Mouse (Mus musculus) forebrain, embryonic 13.5 days (tissue): Measurements from ENCODE around the gene Tmem37. TPM values are rescaled to one million over a fixed set of nuclear protein-coding genes. Genes with fewer than 3 reads are reported as not detected.

Experiments
- ATAC-seq: fragments of 200-750 bp; cut with Nextera tagmentation; 2 replicates; pipeline ENCODE4 v1.8.0; 2017
- H3K27ac ChIP-seq: fragments of 300-500 bp; sonication (generic); 2 replicates; pipeline ENCODE4 v1.5.1; 2015; ENCODE audit warnings: inconsistent platforms, mild to moderate bottlenecking, moderate library complexity
- H3K27me3 ChIP-seq: fragments of 300-500 bp; sonication (generic); 2 replicates; pipeline ENCODE4 v1.6.1; 2015; ENCODE audit warnings: mild to moderate bottlenecking, inconsistent platforms
- H3K36me3 ChIP-seq: fragments of 300-500 bp; sonication (generic); 2 replicates; pipeline ENCODE4 v1.6.1; 2015; ENCODE audit warnings: mild to moderate bottlenecking, inconsistent platforms; ENCODE audit not compliant: poor library complexity, severe bottlenecking
- H3K4me1 ChIP-seq: fragments of 300-500 bp; sonication (generic); 2 replicates; pipeline ENCODE4 v1.6.1; 2015; ENCODE audit warnings: inconsistent platforms
- H3K4me2 ChIP-seq: fragments of 300-500 bp; sonication (generic); 2 replicates; pipeline ENCODE4 v1.6.1; 2015; ENCODE audit warnings: inconsistent platforms, mild to moderate bottlenecking, moderate library complexity
- H3K4me3 ChIP-seq: fragments of 300-500 bp; sonication (generic); 2 replicates; pipeline ENCODE4 v1.5.1; 2015; ENCODE audit warnings: mild to moderate bottlenecking, inconsistent platforms
- H3K9ac ChIP-seq: fragments of 300-500 bp; sonication (generic); 2 replicates; pipeline ENCODE4 v1.6.1; 2015; ENCODE audit warnings: mild to moderate bottlenecking, inconsistent platforms
- H3K9me3 ChIP-seq: fragments of 300-500 bp; sonication (generic); replicated peaks from 2 replicates; pipeline ENCODE4 v1.6.1; 2016; ENCODE audit warnings: inconsistent platforms
- WGBS: fragments of 180-500 bp; shearing (Covaris S2); methylation state at CpG from one replicate; pipeline ENCODE4 v1.1.7; 2015; 5-methylcytosine and 5-hydroxymethylcytosine counted together
- polyA plus RNA-seq: library from polyadenylated mRNA; unstranded; fragments of >200 nt; fragmentation: Nextera tagmentation; extraction: Ambion mirVana; gene quantifications from 2 replicates; pipeline ENCODE4 v1.2.1, GENCODE M21; 2015

The Tmem37 gene
- 4.0 and 4.3 TPM in 2 replicates for polyA plus RNA-seq

DNA sequence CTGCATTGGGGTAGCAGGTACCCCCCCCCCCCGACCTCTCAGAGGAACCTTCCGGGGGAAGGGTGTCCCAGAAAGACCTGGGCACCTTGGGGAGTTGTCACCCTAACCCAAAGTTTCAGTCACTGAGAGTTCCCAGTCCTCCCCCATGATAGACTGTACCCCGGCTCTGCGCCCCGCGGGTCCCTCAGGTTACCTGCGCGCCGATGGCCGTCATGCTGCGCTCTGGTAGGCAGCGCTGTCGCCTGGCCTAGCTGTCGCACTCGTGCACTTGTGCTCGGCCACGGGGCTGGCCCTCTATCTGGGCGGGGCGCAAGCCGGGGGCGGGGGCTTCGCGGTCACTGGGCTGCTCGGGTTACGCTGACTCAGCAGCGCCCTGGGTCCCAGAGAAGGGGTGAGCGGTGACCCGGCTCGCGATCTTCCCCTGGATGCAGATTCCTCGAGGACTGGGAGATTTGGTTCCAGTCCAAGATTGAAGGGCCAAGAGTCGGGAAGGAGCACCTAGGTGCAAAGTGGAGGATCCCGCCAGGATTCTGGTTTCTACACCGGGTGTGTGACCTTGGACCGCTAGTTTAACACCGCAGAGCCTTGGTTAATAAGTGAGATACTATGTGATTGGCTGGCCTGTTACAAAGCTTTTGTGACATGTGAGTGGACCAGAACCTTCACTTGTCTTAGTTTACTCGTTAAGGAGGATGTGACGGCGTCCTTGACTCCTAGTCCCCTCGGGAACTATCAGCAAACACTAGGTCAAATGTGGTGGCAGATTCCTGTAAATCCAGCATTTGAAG, at the start of gene Tmem37:
Tmem37 (minus strand) TSS at position 556 of the 788 bp plus-strand sequence.
- H3K4me3 ChIP-seq = peak within 1 kb of the TSS; percentile 36
- peaks cover 41% of the 10 kb centered on the region for H3K27me3 ChIP-seq
- H3K9me3 ChIP-seq = no peaks in the 10 kb centered on the region
- H3K27ac ChIP-seq = no peak within 1 kb of the TSS
- H3K4me2 ChIP-seq = peak within 1 kb of the TSS; percentile 78
- H3K4me1 ChIP-seq = peaks cover 28% of the 10 kb centered on the region
- H3K9ac ChIP-seq = peak within 1 kb of the TSS; percentile 45
- H3K36me3 ChIP-seq = no peaks in the 10 kb centered on the region
- WGBS = 2% methylated on average over 38 of the region's 40 CpGs
- ATAC-seq = peak; percentile 72

DNA sequence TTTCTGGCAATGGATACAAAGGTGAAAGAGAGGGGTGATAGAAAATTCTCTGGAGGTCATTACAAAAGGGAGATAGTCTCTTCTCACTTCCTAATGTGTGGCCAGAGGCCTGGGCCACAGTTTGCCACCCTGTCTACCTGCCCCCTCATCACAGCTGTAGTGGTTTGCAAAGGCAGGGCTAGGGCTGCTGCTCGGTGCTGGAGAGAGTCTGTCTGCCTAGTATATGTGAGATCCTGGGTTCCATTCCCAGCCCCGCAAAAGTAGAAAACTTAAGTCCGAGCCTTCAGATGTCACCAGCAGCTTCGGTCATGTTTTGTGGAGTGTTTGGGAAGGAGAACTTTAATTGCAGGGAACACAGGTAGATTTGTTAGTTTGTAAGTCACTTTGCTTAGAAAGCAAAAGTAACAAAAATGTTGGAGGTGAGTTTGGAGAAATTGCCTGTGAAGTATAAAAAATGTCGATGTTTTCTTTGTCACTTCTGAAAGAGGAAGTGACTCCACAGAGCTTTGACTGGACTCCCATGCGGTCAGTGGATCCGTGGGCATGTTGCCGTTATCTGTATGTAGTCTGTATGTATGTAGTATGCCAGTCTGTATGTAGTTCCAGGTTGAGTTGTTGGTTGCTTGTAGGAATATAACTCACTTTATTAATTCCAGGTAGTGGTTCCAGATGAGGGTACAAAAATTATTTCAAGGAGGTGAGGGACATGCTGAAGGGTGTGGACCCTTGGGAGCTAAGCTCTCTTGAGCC, 48.9 kb upstream of the Tmem37 start:
- no peaks in the 10 kb centered on the region for H3K9me3 ChIP-seq
- 95% methylated on average over 8 of the region's 8 CpGs for WGBS
- H3K9ac ChIP-seq = no peak overlapping the region
- no peak overlapping the region for H3K4me2 ChIP-seq
- H3K27ac ChIP-seq = no peak overlapping the region
- peaks cover 45% of the 10 kb centered on the region for H3K4me1 ChIP-seq
- 0 out of 2 replicates have a peak, but pooled peaks cover 7% of the 10 kb centered on the region for H3K36me3 ChIP-seq
- H3K4me3 ChIP-seq = no peak overlapping the region
- no peak for ATAC-seq
- H3K27me3 ChIP-seq = no peaks in the 10 kb centered on the region

DNA sequence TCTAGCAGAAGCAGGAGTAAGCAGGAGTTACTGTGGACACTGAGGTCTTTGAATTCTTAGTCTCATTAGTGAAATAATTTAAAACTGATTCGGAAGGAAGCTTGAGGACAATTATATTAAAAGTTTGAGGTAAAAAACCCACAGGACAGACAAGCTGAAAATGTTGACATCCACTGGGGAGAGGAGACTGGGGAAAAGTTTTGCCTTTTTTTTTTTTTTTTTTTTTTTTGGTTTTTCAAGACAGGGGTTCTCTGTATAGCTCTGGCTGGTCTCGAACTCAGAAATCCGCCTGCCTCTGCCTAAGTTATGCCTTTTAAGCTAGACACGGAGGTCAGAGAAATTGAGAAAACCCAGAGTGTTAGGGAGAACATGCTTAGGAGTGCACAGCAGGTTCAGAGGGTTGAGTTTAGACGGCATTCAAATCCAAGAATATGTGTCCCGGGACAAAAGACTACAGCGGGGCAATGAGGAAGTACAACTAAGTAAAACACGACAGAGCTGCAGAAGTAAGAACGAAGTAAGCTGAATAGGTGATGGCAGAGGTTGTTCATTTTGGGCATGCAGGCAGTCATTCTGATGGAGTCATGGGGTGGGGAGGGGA, 48.2 kb upstream of the Tmem37 start:
- H3K9me3 ChIP-seq = no peaks in the 10 kb centered on the region
- peak overlapping the region; percentile 82 for H3K4me2 ChIP-seq
- no peaks in the 10 kb centered on the region for H3K27me3 ChIP-seq
- H3K36me3 ChIP-seq = 0 out of 2 replicates have a peak, but pooled peaks cover 12% of the 10 kb centered on the region
- 87% methylated on average over 9 of the region's 9 CpGs for WGBS
- peaks cover 51% of the 10 kb centered on the region for H3K4me1 ChIP-seq
- ATAC-seq = no peak
- peak overlapping the region; percentile 69 for H3K4me3 ChIP-seq
- peak overlapping the region; percentile 65 for H3K9ac ChIP-seq
- peak overlapping the region; percentile 87; the same call in 1 of the 2 replicates for H3K27ac ChIP-seq

DNA sequence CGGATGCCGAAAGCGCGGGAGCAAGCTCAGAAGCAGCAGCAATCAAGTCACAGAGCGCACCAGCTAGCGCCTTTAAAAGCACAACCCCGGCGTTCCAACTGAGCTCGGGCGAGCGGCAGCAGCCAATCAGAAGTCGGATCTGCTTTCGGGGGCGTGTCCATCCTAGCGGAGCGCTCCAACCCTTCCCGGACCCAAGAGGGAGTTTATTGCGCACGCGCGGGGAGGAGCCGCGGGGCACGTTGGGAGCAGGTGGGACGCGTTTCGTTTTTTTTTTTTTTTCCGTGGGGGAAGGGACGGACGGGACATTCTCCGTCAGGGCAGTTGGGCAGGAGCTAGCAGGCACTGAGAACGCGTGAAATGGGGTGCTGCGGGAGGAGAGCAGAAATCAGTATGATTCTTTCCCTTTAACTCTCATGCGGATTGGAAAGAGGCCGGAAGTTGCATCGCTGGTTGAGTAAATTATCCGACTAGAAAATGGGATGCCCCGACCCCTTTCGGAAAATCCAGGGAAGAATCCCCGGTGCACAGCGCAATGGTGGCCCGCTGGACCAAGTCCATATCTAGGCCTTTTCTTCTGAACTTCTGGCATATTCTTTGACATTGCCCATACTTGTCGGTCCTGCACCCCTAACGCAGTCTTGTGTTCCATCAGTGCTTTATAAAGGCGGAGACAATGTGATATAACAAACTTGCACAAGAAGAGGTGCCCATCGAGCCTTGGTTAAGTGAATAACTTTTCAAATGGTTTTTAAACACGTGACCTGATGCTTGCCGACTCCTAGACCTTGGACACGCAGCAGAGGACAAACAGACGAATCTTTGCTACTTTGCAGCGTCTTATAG, 47.3 kb upstream of the Tmem37 start, which contains the start of the genes Dbi and 3110009E18Rik:
Dbi (minus strand) TSS at position 110 of the 843 bp plus-strand sequence.
3110009E18Rik (plus strand) TSS at position 219 of the 843 bp plus-strand sequence.
- no peaks in the 10 kb centered on the region for H3K9me3 ChIP-seq
- H3K4me2 ChIP-seq = peak within 1 kb of the TSS; percentile 82
- peaks cover 15% of the 10 kb centered on the region for H3K36me3 ChIP-seq
- peak within 1 kb of the TSS; percentile 90 for H3K27ac ChIP-seq
- H3K4me1 ChIP-seq = peaks cover 56% of the 10 kb centered on the region
- H3K9ac ChIP-seq = peak within 1 kb of the TSS; percentile 78
- no peaks in the 10 kb centered on the region for H3K27me3 ChIP-seq
- peak within 1 kb of the TSS; percentile 69 for H3K4me3 ChIP-seq
- peak; percentile 96 for ATAC-seq
- WGBS = 2% methylated on average over 52 of the region's 52 CpGs

DNA sequence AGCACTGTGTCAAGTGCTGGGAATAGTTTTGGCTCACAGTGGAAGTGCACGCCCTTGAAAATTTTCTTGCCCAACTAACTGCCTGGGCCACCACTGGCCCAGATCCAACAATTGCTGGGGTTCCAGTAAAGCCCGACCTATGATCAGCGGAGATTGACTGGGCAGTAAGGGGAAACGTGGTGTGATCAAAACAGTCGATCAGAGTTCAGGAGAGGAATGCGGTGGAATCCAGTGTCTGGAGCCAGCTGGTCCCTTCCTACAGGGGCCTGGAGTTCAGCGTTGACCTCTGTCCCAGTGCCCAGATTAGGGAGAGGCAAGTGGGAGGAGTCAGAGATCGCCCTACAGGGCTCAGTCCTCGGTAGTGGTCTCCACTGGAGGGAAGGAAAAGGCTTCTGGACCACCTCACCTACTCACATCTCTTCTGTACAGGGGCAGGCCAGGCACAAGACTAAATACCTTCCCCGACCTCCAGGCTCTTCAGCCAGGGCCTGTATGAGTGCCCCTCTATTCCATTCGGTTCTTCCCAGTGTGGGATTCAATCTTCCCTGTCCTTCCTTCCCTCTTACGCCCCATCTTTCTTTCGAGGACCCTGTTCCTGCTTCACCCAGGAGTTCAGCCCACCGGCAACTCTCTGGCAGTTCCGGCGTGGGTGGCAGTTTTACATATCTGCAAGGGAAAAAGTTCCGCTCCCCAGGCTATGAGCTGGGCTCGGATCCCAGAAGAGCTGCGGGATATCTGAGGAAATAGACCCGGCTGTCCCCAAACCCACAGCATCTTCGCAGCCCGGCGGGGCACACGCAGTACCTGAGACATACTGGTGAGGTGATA, 46.5 kb upstream of the Tmem37 start:
- Histone ChIP-seq H3K4me3 (peak overlapping the region; percentile 69), H3K9ac (peak overlapping the region; percentile 78), H3K4me1 (peaks cover 62% of the 10 kb centered on the region), H3K27me3 (no peaks in the 10 kb centered on the region), H3K36me3 (peaks cover 22% of the 10 kb centered on the region), H3K9me3 (no peaks in the 10 kb centered on the region), H3K27ac (peak overlapping the region; percentile 90), H3K4me2 (peak overlapping the region; percentile 82)
- ATAC-seq = peak; percentile 46
- WGBS = 3% methylated on average over 24 of the region's 24 CpGs

DNA sequence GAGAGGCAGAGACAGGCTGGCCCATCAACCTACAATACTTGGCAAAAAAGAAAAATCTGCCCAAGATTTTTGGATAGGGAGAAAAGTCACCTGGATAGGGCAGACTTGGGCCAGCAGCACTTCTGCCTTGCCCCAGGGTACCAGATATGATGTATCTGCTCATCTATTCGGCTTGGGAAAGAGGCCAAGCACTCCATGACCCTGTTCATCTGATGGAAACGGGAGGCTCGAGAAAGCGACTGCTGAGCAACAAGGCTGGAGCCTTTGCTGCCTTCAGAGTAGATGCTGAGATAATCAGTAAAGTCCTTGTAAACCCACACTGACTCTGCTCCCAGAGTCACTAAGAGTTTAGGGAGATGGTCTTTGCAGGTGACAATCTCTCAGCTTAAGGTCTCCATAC, 45.5 kb upstream of the Tmem37 start:
- H3K9ac ChIP-seq = peak overlapping the region; percentile 78
- H3K4me3 ChIP-seq = peak overlapping the region; percentile 69
- WGBS = 79% methylated on average over 4 of the region's 4 CpGs
- no peaks in the 10 kb centered on the region for H3K27me3 ChIP-seq
- ATAC-seq = no peak
- peak overlapping the region; percentile 82 for H3K4me2 ChIP-seq
- peaks cover 65% of the 10 kb centered on the region for H3K4me1 ChIP-seq
- peaks cover 1% of the 10 kb centered on the region; the same call in 1 of the 2 replicates for H3K9me3 ChIP-seq
- peaks cover 32% of the 10 kb centered on the region for H3K36me3 ChIP-seq
- H3K27ac ChIP-seq = no peak overlapping the region

DNA sequence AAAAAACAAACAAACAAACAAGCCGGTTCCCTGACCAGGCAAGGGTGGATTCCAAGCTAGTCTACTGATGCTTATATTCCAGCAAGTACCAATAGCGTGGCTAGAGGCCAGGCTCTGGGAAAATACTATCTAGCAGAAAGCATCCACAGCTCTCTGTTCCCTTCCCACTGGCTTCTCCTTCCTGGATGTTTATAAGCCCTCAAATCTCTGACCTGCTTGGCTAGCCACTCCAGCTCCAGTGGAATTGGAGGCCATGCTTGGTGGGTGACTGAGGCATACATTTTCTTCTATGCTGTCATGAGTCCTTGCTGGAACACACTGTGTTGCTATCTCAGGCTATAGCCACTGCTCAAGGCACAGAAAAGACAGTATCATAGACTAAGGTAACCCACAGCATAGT, 45.0 kb upstream of the Tmem37 start:
- Histone ChIP-seq H3K4me3 (peak overlapping the region; percentile 69), H3K27ac (no peak overlapping the region; the same call in 1 of the 2 replicates), H3K36me3 (peaks cover 37% of the 10 kb centered on the region), H3K4me1 (peaks cover 65% of the 10 kb centered on the region), H3K9me3 (peaks cover 5% of the 10 kb centered on the region; the same call in 1 of the 2 replicates), H3K27me3 (no peaks in the 10 kb centered on the region), H3K4me2 (peak overlapping the region; percentile 82), H3K9ac (peak overlapping the region; percentile 78)
- WGBS = 85% methylated on average over 2 of the region's 2 CpGs
- no peak for ATAC-seq

DNA sequence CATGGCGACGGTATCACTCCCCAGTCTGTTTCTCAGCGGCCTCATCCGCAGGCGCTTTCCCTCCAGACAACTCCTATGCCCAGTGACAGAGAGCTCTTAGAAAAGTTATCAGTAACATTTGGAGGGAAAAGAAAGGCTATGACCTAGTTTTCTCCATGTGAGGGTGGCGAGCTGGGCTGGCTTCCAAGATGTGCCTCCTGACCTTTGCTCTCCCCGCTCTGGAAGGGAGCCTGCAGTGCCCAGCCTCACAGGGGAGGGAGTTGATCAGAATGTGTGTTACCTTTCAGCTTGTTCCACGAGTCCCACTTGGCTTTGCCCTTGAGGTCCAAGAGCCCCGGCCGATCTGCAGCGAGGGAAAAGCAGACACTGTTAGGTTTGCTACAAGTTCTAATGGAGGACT, 42.2 kb upstream of the Tmem37 start:
- no peaks in the 10 kb centered on the region for H3K27me3 ChIP-seq
- peak overlapping the region; percentile 90 for H3K27ac ChIP-seq
- peaks cover 5% of the 10 kb centered on the region; the same call in 1 of the 2 replicates for H3K9me3 ChIP-seq
- H3K4me1 ChIP-seq = peaks cover 56% of the 10 kb centered on the region
- peak overlapping the region; percentile 16 for H3K4me2 ChIP-seq
- 65% methylated on average over 11 of the region's 11 CpGs for WGBS
- peaks cover 62% of the 10 kb centered on the region for H3K36me3 ChIP-seq
- H3K9ac ChIP-seq = 0 out of 2 replicates have a peak overlapping the region, but pooled peaks have one; percentile 16
- ATAC-seq = no peak; the same call in 1 of the 2 replicates
- H3K4me3 ChIP-seq = no peak overlapping the region

DNA sequence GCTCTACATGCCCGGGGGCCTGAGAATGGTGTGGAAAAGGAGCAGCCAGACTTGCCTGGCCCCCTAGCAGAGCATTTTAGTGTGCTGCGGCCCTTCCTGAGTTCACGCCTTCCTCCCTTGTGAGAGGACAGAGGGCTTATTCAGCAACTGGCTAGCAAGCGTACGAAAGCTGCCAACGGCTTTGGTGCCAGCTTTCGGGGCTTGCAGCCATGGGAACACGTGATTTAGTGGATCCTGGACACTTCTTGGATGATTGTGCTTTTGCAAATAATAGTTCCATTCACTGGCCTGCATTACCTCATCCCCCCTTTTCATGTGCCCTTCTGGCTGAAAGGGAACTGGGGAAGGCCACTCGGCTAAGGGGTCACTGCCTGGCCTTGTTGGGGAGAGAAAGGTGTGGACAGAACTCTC, 41.8 kb upstream of the Tmem37 start:
- WGBS = 22% methylated on average over 9 of the region's 9 CpGs
- Histone ChIP-seq H3K9ac (0 out of 2 replicates have a peak overlapping the region, but pooled peaks have one; percentile 3), H3K27ac (peak overlapping the region; percentile 90), H3K4me1 (peaks cover 56% of the 10 kb centered on the region), H3K27me3 (no peaks in the 10 kb centered on the region), H3K4me2 (peak overlapping the region; percentile 16), H3K4me3 (no peak overlapping the region), H3K36me3 (peaks cover 66% of the 10 kb centered on the region), H3K9me3 (peaks cover 5% of the 10 kb centered on the region; the same call in 1 of the 2 replicates)
- ATAC-seq = peak; percentile 87
